Mouse (Mus musculus): ENCODE results near the gene Phlpp1.
A peak's percentile ranks its signal among the peaks of the same experiment; 100 is the strongest.

Phlpp1 gene

GRCm38 (mm10) chr1:106193487-106193886, 21.9 kb downstream of the Phlpp1 start:
- no peak for DNase-seq (ENCODE audit: low spot score in 2 of 2)

- DNase-seq (ENCODE audit: low spot score in 2 of 2): no peak
Measured at GRCm38 (mm10) chr1:106194263-106194662, 22.7 kb downstream of the Phlpp1 start.

DNA sequence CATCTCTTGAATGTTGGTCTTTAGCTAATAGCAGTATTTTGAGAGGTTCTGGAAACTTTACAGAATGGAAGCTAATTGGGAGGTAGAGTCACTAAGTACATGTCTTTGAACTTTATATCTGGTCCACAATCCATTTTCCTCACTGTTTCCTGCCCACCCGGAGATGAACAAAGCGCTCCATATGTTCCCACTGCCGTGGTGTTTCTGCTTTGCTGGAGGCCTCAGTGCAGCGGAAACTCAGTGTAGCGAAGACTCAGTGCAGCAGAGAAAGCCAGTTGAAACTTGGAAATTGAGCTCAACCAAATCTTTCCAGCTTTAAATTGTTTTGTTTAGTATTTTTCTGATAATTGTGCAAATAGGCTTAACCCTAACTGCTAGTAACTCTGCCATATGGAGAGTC, 26.4 kb downstream of the Phlpp1 start:
- no peak for DNase-seq (ENCODE audit: low spot score in 2 of 2)

DNA sequence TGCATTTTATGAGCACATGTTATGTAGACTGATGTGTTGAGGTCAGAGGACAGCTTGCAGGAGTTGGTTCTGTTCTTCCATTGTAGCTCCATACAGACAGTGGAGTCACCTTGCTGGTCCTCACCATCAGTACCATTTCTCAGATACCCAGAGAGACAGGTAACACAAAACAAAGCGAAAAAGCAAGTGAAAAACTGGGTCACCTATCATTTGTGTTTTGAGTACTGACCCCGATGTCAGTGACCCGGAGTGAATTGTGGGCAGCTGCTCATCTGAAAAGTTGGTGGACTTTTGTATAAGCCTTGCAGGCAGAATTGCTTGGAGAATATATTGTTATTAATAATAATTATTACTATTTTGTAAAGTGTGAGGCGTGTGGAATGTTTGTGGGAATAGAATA, 27.6 kb downstream of the Phlpp1 start:
- no peak for DNase-seq (ENCODE audit: low spot score in 2 of 2)

GRCm38 (mm10) chr1:106199686-106200085, 28.1 kb downstream of the Phlpp1 start:
- DNase-seq (ENCODE audit: low spot score in 2 of 2): peak; percentile 10 to 26

DNA sequence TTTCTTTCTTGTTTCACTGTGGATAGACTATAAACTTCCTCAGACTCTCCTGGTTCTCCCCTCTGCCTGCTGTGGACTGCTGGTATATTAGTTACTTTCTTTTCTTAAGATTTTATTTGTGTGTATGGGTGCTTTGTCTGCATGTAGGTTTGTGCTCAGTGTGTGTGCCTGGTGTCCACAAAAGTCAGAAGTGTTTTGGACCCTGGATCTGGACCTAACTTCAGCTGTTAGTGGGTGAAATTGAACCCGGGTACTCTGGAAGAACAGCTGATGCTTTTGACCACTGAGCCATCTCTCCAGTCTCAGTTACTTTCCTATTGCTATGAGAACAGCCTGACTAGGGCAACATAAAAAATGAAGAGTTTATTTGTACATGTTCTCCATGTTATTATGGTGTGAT, 29.5 kb downstream of the Phlpp1 start:
- DNase-seq (ENCODE audit: low spot score in 2 of 2): no peak

GRCm38 (mm10) chr1:106201929-106202328, 30.4 kb downstream of the Phlpp1 start:
- no peak for DNase-seq (ENCODE audit: low spot score in 2 of 2)

DNA sequence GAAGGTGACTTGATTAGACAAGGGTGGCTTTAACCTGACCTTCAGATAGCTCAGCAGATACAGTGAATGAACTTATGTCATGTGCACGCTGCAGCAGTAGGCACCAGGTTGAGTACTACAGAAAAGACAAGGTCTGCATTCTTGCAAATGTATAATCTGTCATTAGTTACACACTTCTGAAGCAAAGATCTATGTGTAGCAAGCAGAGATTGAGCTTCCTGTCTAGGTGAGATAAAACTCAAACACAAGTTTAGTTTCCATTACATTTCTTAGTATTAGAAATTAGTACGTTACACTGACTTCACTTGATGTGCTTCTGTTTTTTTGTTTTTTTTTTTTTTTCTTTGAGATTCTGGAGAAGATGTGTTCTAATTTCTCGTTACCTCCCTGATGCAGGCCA, 32.4 kb downstream of the Phlpp1 start:
- DNase-seq (ENCODE audit: low spot score in 2 of 2): no peak

- no peak for DNase-seq (ENCODE audit: low spot score in 2 of 2)
Measured at GRCm38 (mm10) chr1:106204350-106204749, 32.8 kb downstream of the Phlpp1 start.

- no peak for DNase-seq (ENCODE audit: low spot score in 2 of 2)
Measured at GRCm38 (mm10) chr1:106208581-106208980, 37.0 kb downstream of the Phlpp1 start.

- no peak for DNase-seq (ENCODE audit: low spot score in 2 of 2)
Measured at GRCm38 (mm10) chr1:106210461-106210860, 38.9 kb downstream of the Phlpp1 start.

DNA sequence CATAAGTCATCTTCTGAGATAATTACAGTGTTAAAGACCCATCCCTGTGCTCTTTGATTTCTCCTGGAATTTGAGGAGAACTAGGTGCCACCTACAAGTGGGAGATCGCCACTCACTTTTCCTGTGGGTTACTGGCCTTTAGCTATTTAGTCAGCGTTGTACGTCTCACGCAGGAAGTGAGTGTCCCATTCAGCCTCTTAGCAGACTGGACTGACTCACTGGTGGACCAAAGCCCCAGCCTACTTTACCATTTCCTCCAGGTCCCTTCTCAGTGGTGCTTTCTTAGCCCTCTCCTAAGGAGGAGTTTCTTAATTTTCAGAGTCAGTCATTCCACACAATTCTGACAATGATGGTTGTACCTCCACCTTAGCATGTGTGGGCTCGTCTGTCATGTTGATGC, 39.6 kb downstream of the Phlpp1 start:
- DNase-seq (ENCODE audit: low spot score in 2 of 2): no peak

GRCm38 (mm10) chr1:106220431-106220830, 48.9 kb downstream of the Phlpp1 start:
- DNase-seq (ENCODE audit: low spot score in 2 of 2): no peak

GRCm38 (mm10) chr1:106221371-106221770, 49.8 kb downstream of the Phlpp1 start:
- no peak for DNase-seq (ENCODE audit: low spot score in 2 of 2)

DNA sequence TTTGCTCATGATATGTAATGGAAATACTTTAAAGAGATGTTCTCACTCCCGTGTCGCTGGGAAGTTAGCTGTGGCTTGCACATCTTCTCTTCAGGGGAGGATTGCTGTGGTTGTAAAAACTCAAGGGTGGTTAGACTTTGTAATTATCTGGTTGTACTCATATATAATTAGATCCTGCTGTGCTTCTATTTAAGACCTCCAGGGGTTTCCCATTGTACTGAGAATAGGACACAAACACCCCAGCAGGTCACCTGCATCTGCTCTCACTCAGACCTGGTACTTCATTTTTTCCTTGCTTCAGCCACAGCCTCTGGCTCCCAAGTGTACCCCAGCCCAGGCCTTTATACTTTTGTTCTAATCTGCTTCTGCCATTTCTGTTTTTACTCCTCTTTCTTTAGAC, 50.4 kb downstream of the Phlpp1 start:
- DNase-seq (ENCODE audit: low spot score in 2 of 2): no peak

- DNase-seq (ENCODE audit: low spot score in 2 of 2): no peak
Measured at GRCm38 (mm10) chr1:106226613-106227012, 55.1 kb downstream of the Phlpp1 start.

DNA sequence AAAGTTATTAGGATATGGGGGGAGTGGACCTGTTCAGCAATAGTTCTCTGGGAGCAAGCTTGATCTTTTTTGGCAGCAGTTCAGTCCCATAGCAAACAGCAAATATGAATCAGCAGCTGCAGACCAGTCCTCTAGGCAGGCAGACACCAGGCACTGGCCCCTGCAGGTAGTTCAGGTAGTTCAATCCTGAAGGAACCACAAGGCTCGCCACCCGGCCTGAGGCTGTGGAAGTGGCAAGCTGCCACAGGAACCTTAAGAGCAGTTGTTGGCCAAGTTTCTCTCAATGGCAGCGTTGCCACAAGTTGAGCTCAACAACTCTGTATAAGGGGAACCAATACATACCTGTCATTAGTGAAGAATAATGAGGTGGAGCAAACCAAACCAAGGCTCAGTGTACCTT, 58.8 kb downstream of the Phlpp1 start:
- DNase-seq (ENCODE audit: low spot score in 2 of 2): no peak

GRCm38 (mm10) chr1:106231345-106231744, 59.8 kb downstream of the Phlpp1 start:
- DNase-seq (ENCODE audit: low spot score in 2 of 2): peak in 1 of 2 experiments; percentile 3

- DNase-seq (ENCODE audit: low spot score in 2 of 2): no peak
Measured at GRCm38 (mm10) chr1:106231805-106232459, 60.4 kb downstream of the Phlpp1 start.

GRCm38 (mm10) chr1:106232460-106232850, 60.9 kb downstream of the Phlpp1 start:
- no peak for DNase-seq (ENCODE audit: low spot score in 2 of 2)

GRCm38 (mm10) chr1:106236986-106237385, 65.4 kb downstream of the Phlpp1 start:
- no peak for DNase-seq (ENCODE audit: low spot score in 2 of 2)

DNA sequence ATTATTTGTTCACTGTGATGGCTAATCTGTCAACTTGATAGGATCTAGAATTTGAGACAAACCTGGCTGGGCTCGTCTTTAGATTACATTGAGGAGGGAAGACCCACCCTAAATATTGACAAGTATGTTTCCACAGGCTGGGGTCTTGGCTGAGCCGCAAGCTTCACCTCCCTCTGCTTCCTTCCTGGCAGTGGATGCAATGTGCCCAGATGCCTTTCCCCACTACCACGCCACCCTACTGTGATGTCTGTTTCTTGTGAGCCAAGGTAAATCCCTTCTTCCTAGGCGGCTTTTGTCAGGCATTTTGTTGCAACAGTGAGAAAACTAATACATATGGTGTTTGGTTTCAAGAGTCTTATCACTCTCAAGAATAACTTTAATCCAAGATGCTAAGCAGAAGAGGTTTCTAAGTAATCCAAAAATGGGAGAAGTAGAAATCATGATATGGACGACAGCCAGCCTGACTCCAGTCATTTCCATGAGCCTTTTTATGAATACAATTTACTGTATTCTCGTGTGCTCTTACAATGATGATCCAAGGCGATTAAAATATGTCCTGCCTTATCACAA, 68.6 kb downstream of the Phlpp1 start:
- DNase-seq (ENCODE audit: low spot score in 2 of 2): no peak

GRCm38 (mm10) chr1:106241059-106241458, 69.5 kb downstream of the Phlpp1 start:
- DNase-seq (ENCODE audit: low spot score in 2 of 2): no peak

DNA sequence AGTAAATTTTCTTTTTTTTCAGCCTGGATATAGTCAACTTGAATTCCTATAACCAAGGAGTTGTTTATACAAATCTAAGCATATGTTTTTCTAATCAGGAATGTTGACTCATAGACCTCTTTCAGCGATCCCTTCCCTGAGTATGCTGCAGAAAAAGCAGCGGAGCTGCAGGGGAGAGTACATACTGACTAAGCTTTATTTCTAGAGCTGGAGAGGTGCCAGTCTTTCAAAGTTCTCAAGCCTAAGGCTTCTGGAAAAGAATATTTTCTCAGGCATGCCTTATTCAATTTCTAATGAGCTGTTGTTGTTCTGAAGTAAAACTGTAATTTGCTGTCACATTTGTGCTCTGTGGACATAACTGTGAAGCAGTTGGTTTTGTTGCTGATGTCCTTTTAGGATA, 70.6 kb downstream of the Phlpp1 start:
- DNase-seq (ENCODE audit: low spot score in 2 of 2): no peak
